Mouse (Mus musculus) retina, adult 2 months (tissue): Measurements from ENCODE around the gene Cxcr4.

Experiments
- DNase-seq: peaks from one replicate; pipeline ENCODE4 v3.0.0-alpha.2; 2012; ENCODE audit warnings: low read depth, low spot score

Cxcr4 gene

DNA sequence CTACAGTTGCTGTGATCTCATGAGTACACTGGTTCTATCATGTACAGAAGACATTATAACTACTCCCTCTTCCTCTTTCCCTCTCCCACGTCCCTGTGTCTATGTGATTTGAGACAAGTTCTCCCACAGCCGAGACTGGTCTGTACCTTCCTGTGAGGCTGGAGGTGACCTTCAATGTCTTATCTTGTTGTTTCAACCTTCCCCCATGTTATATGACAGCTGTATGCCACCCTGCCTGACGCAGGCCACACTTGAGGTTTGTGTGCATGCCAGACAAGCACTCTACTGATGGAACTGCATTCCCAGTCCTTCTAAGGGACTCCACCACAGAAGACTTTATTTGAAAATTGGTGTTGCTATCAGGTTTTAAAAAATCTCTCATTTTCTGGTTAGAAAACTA, 21.1 kb downstream of the Cxcr4 start:
- DNase-seq = no peak

GRCm38 (mm10) chr1:128569992-128570648, 22.0 kb downstream of the Cxcr4 start:
- DNase-seq = no peak

DNA sequence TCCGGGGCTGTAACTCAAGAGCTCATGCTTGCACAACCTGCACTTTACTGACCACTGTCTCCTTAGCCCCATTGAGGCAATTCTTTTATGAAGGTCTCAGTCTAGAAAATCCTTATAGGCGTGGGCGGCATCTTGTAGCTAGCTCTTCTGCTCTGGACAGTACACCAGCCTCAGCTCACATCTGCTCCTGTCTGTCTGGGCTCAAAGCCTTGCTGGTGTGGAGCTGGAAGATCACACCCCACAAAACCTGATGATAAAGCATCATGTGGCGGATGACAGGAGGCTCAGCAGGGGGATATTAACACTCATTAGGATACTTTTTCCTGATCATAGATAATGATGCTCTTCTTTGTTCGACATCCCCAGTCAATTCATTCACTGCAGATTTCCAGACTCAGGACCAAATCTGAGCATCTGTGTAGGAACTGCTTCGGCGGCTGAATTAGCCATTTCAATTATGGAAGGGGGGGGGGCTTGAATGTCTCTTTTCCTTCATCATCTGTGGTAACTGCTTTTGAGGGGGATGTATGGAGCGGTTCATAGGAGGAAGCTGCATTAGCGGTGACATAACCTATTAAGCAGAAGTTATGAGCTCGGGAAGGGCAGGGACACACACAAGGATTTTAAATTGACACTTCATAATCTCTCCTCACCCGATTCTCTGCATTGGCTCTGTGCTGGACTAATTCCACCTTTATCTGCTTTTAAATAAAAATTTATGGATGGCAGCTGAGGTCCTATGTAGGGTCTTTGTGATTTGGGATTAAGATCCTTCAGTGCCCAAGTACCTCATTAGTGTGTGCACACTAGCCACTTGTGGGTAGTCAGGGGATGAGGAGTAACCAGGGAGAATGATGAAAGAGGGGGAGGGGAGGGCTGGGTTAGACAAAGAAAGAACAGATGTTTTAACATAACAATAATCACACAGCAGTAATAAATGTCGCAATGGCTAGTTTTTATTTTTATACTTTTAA, 24.6 kb downstream of the Cxcr4 start:
- no peak for DNase-seq

DNA sequence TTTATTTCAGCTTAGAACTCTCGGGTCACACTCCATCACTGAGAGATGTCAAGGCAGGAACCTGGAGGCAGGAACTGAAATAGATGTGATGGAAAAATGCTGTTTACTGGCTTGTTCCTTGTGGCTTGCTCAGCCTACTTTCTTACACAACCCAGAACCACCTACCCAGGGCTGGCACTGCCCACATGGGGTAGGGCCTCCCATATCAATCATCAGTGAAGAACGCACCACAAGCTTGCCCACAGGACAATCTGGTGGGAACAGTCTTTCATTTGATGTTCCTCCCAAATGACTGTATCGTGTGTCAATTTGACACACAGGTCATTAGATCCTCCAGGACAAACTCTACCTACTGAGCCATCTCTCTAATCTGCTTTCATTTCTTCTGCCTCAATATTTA, 28.2 kb downstream of the Cxcr4 start:
- no peak for DNase-seq

DNA sequence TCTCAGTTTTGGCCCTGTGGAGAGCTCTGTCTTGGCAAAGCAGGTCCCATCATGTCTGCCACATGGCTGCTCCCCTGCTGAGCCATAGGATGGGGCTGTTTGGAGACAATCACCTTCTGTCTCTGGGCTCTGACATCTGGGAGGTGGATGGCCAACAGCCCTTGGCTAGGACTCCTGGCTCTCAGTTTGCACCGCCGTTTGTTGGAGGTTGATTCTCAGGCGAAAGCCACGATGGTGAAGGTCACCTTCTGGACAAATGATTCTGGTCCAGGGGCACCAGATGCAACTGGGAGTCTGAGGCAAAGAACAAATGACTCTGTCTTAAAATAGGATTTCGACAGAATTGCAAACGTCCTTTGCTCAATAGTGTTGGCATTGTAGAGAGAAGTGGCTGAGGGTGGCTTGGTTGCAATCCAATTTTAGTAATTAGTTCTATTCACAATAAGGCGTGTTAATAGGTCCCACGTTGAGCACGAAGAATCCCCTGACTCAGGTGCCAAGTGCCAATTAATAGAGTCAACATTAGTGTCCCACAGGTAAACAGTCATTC, 30.7 kb downstream of the Cxcr4 start:
- DNase-seq = no peak

- no peak for DNase-seq
Observed at GRCm38 (mm10) chr1:128560452-128561324, 31.4 kb downstream of the Cxcr4 start.

- DNase-seq = no peak
Observed at GRCm38 (mm10) chr1:128557953-128558352, 34.1 kb downstream of the Cxcr4 start.

DNA sequence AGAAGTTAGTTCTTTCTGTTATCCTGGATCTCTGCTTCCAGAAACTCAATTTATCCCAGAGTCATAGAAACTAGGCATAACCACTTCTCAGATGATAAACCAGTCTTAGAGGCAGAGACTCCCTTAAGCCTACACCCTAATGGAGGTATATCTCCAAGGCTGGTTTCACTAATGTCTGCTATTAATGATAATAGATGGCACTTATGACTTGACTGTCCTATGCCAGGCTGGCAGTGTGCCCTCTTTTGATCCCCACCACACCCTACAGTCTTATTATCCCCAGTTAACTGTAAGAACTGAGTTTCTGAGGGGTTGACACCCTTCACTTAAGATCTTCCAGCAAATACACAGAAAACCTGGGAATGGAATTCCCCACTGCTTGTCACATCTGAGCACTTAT, 39.5 kb downstream of the Cxcr4 start:
- DNase-seq = no peak

- no peak for DNase-seq
Observed at GRCm38 (mm10) chr1:128551743-128552397, 40.2 kb downstream of the Cxcr4 start.

- DNase-seq = no peak
Observed at GRCm38 (mm10) chr1:128549442-128549841, 42.7 kb downstream of the Cxcr4 start.

- DNase-seq = no peak
Observed at GRCm38 (mm10) chr1:128549007-128549406, 43.1 kb downstream of the Cxcr4 start.

- no peak for DNase-seq
Observed at GRCm38 (mm10) chr1:128548220-128548998, 43.7 kb downstream of the Cxcr4 start.

DNA sequence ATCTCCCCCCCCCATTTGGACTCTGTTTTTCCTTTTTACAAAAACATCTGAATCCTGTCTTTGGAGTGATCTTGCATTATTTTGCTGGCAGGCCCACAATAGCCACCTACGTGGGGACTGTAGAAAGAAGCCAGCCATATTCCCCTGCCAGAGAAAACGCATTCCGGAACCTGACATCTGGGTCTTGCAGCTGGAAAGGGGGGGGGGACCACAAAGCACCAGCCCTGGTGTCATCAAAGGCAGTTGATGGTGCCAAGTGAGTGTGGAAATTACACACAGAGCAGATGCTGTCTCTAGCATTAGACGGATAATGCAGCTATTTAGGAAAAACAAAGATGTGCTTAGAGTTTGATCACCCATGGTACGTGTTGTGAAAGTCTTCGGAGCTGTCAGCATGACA, 46.4 kb downstream of the Cxcr4 start:
- DNase-seq = no peak

DNA sequence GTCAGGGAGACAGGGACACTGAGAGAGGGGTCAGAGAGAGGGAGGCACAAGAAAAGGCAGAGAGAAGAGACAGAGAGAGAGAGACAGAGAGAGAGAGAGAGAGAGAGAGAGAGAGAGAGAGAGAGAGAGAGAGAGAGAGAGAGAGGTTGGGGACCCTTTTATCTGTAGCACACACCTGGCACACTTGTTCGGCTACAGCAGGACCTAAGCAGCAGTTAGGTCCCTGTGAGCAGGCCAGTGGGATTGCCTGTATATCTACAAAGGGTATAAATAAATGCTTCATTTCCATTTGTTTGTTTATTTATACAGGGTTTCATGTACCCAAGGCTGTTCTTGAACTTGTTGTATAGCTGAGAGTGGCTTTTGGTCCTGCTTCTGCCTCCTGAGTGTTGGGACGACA, 49.0 kb downstream of the Cxcr4 start:
- no peak for DNase-seq

DNA sequence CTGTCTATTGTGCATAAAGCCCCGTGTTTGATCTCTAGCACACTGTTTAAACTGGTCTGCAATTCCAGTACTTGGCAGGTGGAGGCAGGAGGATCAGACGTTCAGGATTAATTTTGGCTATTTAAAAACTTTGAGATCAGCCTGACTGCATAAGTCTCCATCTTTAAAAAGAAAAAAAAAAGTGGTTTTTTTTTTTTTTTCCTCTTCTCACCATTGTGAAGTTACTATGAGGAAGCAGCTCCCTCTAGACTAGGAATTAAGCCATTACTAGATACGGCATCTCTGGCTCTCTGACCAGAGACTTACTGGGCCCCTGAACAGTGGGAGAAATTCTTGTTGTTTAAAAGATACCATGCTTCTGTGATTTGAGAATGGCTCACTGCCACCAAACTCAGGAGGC, 49.5 kb downstream of the Cxcr4 start:
- DNase-seq = no peak

GRCm38 (mm10) chr1:128540213-128540612, 51.9 kb downstream of the Cxcr4 start:
- no peak for DNase-seq

DNA sequence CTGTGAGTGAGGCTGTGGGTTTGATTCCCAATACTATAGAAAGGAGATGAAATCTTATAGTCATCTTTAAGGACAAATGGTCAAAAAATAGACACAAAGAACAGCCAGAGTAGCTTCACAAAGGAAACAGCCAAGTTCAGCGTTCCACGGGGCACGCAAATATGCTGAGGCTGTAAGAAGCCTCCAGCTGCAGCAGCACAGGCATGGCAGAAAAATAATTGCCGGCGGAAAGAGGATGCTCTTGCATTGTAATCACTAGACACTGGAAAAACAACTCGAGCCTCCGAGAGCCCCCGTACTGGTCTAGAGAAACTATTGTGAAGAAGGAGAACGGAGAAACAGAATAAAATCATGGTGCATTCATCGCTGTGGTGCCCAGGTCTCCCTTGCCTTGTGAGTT, 52.5 kb downstream of the Cxcr4 start:
- DNase-seq = no peak
